Mouse (Mus musculus): ENCODE measurements at regions not wholly inside any gene's neighbourhood (a gene's known extent, or its start where the extent isn't known, plus 50 kb on each side); places are given as distances from the start of the nearest gene placed in this dataset.

DNA sequence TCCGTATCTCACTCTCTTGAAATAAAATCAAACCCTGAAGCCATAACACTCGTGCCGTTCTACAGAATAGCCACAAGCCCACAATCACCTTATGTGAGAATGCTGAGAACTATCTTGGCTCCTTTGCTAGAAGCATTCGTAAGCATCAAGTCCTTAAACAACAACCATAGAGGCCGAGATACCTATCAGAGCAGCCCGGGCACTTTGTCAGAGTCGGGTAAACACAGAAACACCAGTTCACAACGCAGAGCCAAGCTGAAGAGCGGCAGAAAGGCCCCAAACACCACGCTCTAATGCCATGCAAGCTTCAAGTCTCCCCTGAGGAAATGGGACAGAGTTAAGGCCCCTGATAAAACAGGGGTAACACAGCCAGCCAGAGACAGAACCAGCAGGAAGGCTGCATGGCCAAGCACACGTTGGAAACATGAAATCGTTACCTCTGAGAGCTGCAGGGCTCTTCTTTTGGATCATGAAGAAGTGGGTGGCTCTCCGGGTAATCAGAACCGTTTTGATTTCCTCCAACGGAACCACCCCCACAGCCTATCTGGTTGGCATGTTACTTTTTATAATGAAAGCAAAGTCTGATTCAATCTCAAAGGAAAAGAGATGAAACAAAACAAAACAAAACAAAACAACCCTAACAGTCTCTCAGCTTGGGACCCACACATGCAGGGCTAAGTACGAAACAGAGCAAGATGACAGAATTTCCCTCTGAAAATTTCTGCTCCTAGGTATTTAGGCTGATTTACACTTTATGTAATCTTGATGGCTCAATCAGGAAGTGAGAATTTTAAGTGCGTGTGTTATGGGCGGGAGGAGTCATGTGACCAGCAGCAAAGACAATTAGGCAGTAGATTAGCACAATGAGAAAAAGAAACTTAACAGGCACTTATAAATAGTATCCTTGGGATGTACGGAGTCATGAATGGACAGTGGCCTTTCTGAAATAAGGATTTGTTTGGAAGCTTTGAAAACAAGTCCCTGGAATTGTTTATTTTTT, 155.8 kb upstream of the Klf14 start:
- Histone ChIP-seq H3K9ac (ENCODE audit: low read depth, low read length) (no peak overlapping the region), H3K4me2 (replicated peaks; ENCODE audit: low read depth, low read length) (no peak overlapping the region), H3K4me1 (ENCODE audit: control insufficient read depth, insufficient read depth, low read length) (no peaks in the 10 kb centered on the region), H3K27ac (ENCODE audit: low read depth, low read length) (no peak overlapping the region), H3K4me3 (ENCODE audit: low read length) (no peak overlapping the region), H3K36me3 (ENCODE audit: control insufficient read depth, insufficient read depth, low read length) (no peaks in the 10 kb centered on the region), H3K27me3 (ENCODE audit: control insufficient read depth, insufficient read depth, low read length) (no peaks in the 10 kb centered on the region), H3K9me3 (ENCODE audit: control insufficient read depth, low read length) (no peaks in the 10 kb centered on the region)
- ATAC-seq (ENCODE audit: low FRiP score, low TSS enrichment) = no peak
- WGBS = 71% methylated on average over 19 of the region's 19 CpGs

DNA sequence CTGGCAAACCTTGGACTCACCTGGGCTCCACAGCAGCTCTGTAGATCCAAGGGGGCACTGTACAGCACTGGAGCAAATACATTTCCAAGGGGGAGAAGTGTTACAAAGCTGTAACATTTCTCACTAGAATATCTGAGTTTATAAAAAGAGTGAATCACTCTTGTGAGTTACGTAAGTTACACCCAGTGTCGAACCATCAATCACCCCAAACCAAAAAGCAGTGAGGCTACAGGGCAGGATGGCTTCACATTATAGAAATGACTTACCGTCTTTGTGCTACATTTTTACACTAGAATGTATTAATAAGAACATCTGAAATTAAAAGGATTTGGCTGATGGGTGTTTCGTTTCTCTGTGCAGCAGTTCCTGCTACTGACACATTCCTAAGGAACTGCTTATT, 156.7 kb upstream of the Klf14 start:
- no peak for ATAC-seq (ENCODE audit: low FRiP score, low TSS enrichment)
- WGBS = 76% methylated on average over 4 of the region's 4 CpGs
- Histone ChIP-seq H3K4me3 (ENCODE audit: low read length) (no peak overlapping the region), H3K9me3 (ENCODE audit: control insufficient read depth, low read length) (no peaks in the 10 kb centered on the region), H3K36me3 (ENCODE audit: control insufficient read depth, insufficient read depth, low read length) (no peaks in the 10 kb centered on the region), H3K9ac (ENCODE audit: low read depth, low read length) (no peak overlapping the region), H3K27me3 (ENCODE audit: control insufficient read depth, insufficient read depth, low read length) (no peaks in the 10 kb centered on the region), H3K27ac (ENCODE audit: low read depth, low read length) (no peak overlapping the region), H3K4me1 (ENCODE audit: control insufficient read depth, insufficient read depth, low read length) (no peaks in the 10 kb centered on the region), H3K4me2 (replicated peaks; ENCODE audit: low read depth, low read length) (no peak overlapping the region)

DNA sequence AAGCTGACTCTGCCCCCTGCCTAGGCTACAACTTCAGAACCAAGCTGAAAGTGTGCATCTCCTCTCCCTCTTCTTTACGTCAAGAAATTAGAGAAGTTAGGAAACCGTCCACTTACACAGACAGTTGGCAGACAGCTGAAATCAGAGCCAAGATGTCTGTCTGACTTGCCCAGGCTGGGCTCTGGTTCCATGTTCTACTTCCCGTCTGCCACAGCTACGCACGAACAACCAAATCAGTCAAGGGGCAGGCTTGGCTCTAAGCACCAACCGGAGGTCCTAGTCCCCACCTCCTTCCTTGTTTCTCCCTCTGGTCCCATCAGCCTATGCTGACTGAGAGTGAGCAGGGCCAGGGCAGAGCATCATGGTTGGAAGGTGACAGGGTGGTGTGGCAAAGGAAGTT, 157.5 kb upstream of the Klf14 start:
- Histone ChIP-seq H3K9me3 (ENCODE audit: control insufficient read depth, low read length) (no peaks in the 10 kb centered on the region), H3K4me1 (ENCODE audit: control insufficient read depth, insufficient read depth, low read length) (no peaks in the 10 kb centered on the region), H3K27ac (ENCODE audit: low read depth, low read length) (no peak overlapping the region), H3K36me3 (ENCODE audit: control insufficient read depth, insufficient read depth, low read length) (no peaks in the 10 kb centered on the region), H3K4me3 (ENCODE audit: low read length) (no peak overlapping the region), H3K4me2 (replicated peaks; ENCODE audit: low read depth, low read length) (no peak overlapping the region), H3K9ac (ENCODE audit: low read depth, low read length) (no peak overlapping the region), H3K27me3 (ENCODE audit: control insufficient read depth, insufficient read depth, low read length) (no peaks in the 10 kb centered on the region)
- ATAC-seq (ENCODE audit: low FRiP score, low TSS enrichment) = no peak
- 61% methylated on average over 6 of the region's 6 CpGs for WGBS

GRCm38 (mm10) chr6:31117666-31118065, 158.8 kb upstream of the Klf14 start:
- H3K4me2 ChIP-seq (replicated peaks; ENCODE audit: low read depth, low read length) = no peak overlapping the region
- ATAC-seq (ENCODE audit: low FRiP score, low TSS enrichment) = no peak
- H3K36me3 ChIP-seq (ENCODE audit: control insufficient read depth, insufficient read depth, low read length) = no peaks in the 10 kb centered on the region
- no peaks in the 10 kb centered on the region for H3K4me1 ChIP-seq (ENCODE audit: control insufficient read depth, insufficient read depth, low read length)
- no peak overlapping the region for H3K4me3 ChIP-seq (ENCODE audit: low read length)
- no peaks in the 10 kb centered on the region for H3K9me3 ChIP-seq (ENCODE audit: control insufficient read depth, low read length)
- WGBS = 89% methylated on average over 12 of the region's 12 CpGs
- no peaks in the 10 kb centered on the region for H3K27me3 ChIP-seq (ENCODE audit: control insufficient read depth, insufficient read depth, low read length)
- H3K9ac ChIP-seq (ENCODE audit: low read depth, low read length) = no peak overlapping the region
- no peak overlapping the region for H3K27ac ChIP-seq (ENCODE audit: low read depth, low read length)

- Histone ChIP-seq H3K4me2 (replicated peaks; ENCODE audit: low read depth, low read length) (no peak overlapping the region), H3K27me3 (ENCODE audit: control insufficient read depth, insufficient read depth, low read length) (no peaks in the 10 kb centered on the region), H3K4me1 (ENCODE audit: control insufficient read depth, insufficient read depth, low read length) (no peaks in the 10 kb centered on the region), H3K27ac (ENCODE audit: low read depth, low read length) (no peak overlapping the region), H3K4me3 (ENCODE audit: low read length) (no peak overlapping the region), H3K9ac (ENCODE audit: low read depth, low read length) (no peak overlapping the region), H3K36me3 (ENCODE audit: control insufficient read depth, insufficient read depth, low read length) (no peaks in the 10 kb centered on the region), H3K9me3 (ENCODE audit: control insufficient read depth, low read length) (no peaks in the 10 kb centered on the region)
- 80% methylated on average over 8 of the region's 8 CpGs for WGBS
- no peak for ATAC-seq (ENCODE audit: low FRiP score, low TSS enrichment)
Observed at GRCm38 (mm10) chr6:31121008-31121407, 162.1 kb upstream of the Klf14 start.

GRCm38 (mm10) chr6:31122895-31123294, 164.0 kb upstream of the Klf14 start:
- Histone ChIP-seq H3K27me3 (ENCODE audit: control insufficient read depth, insufficient read depth, low read length) (no peaks in the 10 kb centered on the region), H3K4me3 (ENCODE audit: low read length) (no peak overlapping the region), H3K27ac (ENCODE audit: low read depth, low read length) (no peak overlapping the region), H3K9ac (ENCODE audit: low read depth, low read length) (no peak overlapping the region), H3K9me3 (ENCODE audit: control insufficient read depth, low read length) (no peaks in the 10 kb centered on the region), H3K4me2 (replicated peaks; ENCODE audit: low read depth, low read length) (no peak overlapping the region), H3K36me3 (ENCODE audit: control insufficient read depth, insufficient read depth, low read length) (no peaks in the 10 kb centered on the region), H3K4me1 (ENCODE audit: control insufficient read depth, insufficient read depth, low read length) (no peaks in the 10 kb centered on the region)
- ATAC-seq (ENCODE audit: low FRiP score, low TSS enrichment) = no peak
- 81% methylated on average over 5 of the region's 5 CpGs for whole genome bisulfite sequencing

- WGBS = 67% methylated on average over 4 of the region's 4 CpGs
- ATAC-seq (ENCODE audit: low FRiP score, low TSS enrichment) = no peak
- no peak overlapping the region for H3K4me3 ChIP-seq (ENCODE audit: low read length)
- H3K27ac ChIP-seq (ENCODE audit: low read depth, low read length) = no peak overlapping the region
- no peaks in the 10 kb centered on the region for H3K9me3 ChIP-seq (ENCODE audit: control insufficient read depth, low read length)
- no peaks in the 10 kb centered on the region for H3K4me1 ChIP-seq (ENCODE audit: control insufficient read depth, insufficient read depth, low read length)
- H3K36me3 ChIP-seq (ENCODE audit: control insufficient read depth, insufficient read depth, low read length) = no peaks in the 10 kb centered on the region
- no peak overlapping the region for H3K4me2 ChIP-seq (replicated peaks; ENCODE audit: low read depth, low read length)
- H3K27me3 ChIP-seq (ENCODE audit: control insufficient read depth, insufficient read depth, low read length) = no peaks in the 10 kb centered on the region
- H3K9ac ChIP-seq (ENCODE audit: low read depth, low read length) = no peak overlapping the region
Observed at GRCm38 (mm10) chr6:31123342-31123990, 164.6 kb upstream of the Klf14 start.

DNA sequence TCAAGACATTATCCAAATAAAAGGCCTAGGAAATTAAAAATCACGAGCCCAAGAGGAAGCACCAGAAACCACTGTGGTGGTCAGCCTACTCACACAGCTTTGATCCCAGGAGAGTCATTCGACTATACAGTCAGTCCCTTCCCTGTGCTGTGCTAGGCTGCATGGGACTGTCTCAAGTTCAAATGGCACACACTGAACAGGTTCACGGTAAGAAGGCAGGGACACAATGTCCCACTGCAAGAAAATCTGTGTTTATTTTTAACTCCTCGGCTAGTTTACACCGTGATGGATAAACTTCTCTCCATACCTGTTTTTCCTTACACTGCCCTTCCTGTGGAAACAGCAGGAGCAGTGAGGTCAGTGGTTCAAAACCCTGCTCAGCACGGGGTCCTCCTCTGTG, 165.2 kb upstream of the Klf14 start:
- no peaks in the 10 kb centered on the region for H3K36me3 ChIP-seq (ENCODE audit: control insufficient read depth, insufficient read depth, low read length)
- ATAC-seq (ENCODE audit: low FRiP score, low TSS enrichment) = no peak
- no peak overlapping the region for H3K4me2 ChIP-seq (replicated peaks; ENCODE audit: low read depth, low read length)
- H3K9ac ChIP-seq (ENCODE audit: low read depth, low read length) = no peak overlapping the region
- 73% methylated on average over 6 of the region's 6 CpGs for WGBS
- no peaks in the 10 kb centered on the region for H3K4me1 ChIP-seq (ENCODE audit: control insufficient read depth, insufficient read depth, low read length)
- no peaks in the 10 kb centered on the region for H3K27me3 ChIP-seq (ENCODE audit: control insufficient read depth, insufficient read depth, low read length)
- no peak overlapping the region for H3K27ac ChIP-seq (ENCODE audit: low read depth, low read length)
- no peak overlapping the region for H3K4me3 ChIP-seq (ENCODE audit: low read length)
- H3K9me3 ChIP-seq (ENCODE audit: control insufficient read depth, low read length) = no peaks in the 10 kb centered on the region

DNA sequence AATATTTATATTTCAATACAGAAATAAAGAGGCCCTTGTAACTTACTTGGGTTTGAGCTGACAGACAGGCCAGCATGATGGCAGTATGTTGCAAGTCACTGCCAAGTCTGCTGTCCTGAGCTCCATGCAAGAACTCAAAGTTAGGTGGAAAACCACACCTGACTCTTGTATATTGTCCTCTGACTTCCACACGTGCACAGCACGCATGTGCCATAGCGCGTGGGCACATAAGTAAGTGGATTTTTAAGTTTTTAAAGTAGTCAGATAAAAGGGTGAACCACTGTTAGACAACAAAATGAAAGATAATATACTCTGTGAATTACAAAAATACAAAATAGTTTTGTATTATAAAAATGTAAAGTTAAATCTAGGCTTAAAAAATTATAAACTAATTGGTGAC, 166.0 kb upstream of the Klf14 start:
- WGBS = 88% methylated on average over 4 of the region's 4 CpGs
- H3K4me2 ChIP-seq (replicated peaks; ENCODE audit: low read depth, low read length) = no peak overlapping the region

More for the DNA sequence above, 166.0 kb upstream of the Klf14 start:
- no peaks in the 10 kb centered on the region for H3K9me3 ChIP-seq (ENCODE audit: control insufficient read depth, low read length)
- H3K36me3 ChIP-seq (ENCODE audit: control insufficient read depth, insufficient read depth, low read length) = no peaks in the 10 kb centered on the region
- no peak for ATAC-seq (ENCODE audit: low FRiP score, low TSS enrichment)
- no peak overlapping the region for H3K27ac ChIP-seq (ENCODE audit: low read depth, low read length)
- H3K27me3 ChIP-seq (ENCODE audit: control insufficient read depth, insufficient read depth, low read length) = no peaks in the 10 kb centered on the region
- H3K9ac ChIP-seq (ENCODE audit: low read depth, low read length) = no peak overlapping the region
- no peak overlapping the region for H3K4me3 ChIP-seq (ENCODE audit: low read length)
- no peaks in the 10 kb centered on the region for H3K4me1 ChIP-seq (ENCODE audit: control insufficient read depth, insufficient read depth, low read length)
